Mouse (Mus musculus): ENCODE measurements at regions not wholly inside any gene's neighbourhood (a gene's known extent, or its start where the extent isn't known, plus 50 kb on each side); places are given as distances from the start of the nearest gene placed in this dataset.
A peak's percentile ranks its signal among the peaks of the same experiment; 100 is the strongest.
"Not testable (repeated sequence)": the region's sequence is repeated elsewhere in the genome, so short reads cannot be mapped to it uniquely, and the experiment has no call there.

DNA sequence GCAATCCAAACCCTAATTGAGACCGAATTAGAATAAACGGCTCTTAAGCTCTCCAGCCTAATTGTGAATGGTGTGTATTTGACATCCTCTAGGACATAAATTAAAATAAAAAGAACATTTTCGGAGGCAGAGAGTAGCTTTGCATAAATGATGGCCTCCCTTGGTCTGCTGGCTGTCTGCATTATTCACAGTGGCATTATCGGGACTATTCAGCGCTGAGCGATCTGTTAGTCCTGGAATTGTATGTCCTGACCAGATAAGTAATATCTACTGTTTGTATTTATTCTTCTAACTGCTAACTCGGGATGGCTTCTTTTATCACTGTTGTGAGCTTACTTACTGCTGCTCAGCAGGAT lies 299.6 kb downstream of the Chl1 start:
- DNase-seq: no peak

DNA sequence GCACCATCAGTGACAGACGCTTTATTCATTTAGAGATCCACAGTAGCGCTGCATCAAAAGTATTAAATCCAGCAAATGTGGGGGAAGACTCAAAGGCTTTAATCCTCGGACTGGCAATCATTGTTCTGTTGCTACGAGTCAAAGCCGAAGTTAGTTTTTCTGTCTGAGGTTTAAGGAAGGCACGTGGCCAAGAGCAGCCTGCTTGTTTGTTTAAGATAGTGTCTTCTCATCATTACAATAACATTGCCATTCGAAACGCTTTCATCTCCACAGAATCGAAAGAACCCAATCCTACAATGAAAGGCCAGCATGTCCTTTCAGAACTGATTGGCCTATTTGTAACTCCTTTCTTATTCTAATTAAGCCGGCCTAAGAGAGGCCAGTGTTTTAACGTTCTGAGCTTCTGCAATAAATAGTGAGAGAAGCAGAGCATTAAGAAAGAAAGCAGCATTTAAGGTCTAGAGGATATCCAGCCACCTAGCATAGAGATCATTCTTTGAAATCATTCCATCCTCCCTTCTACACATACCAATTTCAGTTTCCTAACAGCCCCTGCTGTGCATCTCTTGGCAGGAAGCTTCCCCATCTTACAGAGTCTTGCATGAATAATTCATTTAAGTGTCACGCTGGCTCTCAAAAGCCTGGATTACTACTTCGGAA lies 300.1 kb downstream of the Chl1 start:
- no peak for DNase-seq

DNA sequence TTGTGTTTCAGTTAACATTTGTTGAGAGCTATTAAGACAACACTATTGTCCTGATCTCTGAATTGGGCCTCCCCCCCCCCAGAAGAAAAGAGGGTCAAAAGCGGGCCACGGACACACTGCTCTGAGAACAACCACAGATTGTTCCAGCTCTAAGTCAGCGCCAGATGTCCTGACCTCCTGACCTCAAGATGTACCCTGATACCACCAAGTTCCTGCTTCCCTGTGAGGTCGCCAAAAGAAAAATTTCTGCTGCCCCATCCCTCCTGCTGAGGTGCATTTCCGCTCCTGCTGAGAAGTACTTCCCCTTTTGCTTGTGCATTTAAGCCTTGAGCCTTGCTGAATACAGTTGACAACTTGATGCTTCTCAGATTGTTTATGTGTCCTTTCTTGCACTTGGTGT lies 306.0 kb downstream of the Chl1 start:
- not testable (repeated sequence) for DNase-seq

DNA sequence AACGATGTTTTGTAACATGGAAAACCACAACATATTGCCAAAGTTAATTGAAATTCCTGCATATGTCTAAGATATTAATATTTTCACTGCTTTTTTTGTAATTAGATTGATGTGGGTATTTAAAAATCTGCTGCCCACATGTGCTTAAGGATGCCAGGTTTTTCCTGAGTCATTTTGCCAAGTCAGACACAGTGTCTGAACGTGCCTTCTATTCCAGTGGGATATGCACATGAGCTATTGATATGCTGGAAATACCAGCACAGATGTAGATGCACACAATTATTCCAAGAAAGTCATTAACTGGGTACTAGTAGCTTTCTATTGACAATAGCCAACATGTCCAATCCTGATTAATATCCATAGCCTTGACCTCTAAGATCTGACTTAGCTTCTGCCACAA lies 315.7 kb downstream of the Chl1 start:
- DNase-seq: no peak

DNA sequence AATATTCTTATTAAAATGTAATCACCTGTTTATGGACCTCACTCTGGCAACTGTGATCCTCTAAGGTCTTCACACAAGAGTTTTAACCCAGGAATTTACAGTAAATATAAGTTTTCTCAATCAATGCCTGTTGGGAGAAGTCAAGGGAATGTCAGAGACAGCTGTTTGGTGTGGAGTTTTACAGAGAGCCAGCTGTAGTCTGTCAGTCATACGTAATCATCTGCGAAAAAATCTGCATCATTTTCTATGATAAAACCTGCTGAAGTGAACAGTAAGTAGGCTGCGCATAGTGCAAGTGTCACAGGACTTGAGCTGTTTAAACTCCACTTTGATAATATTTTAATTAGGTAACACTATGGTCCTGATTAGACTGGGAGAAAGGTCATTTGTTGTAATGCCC lies 317.2 kb downstream of the Chl1 start:
- no peak for DNase-seq

DNA sequence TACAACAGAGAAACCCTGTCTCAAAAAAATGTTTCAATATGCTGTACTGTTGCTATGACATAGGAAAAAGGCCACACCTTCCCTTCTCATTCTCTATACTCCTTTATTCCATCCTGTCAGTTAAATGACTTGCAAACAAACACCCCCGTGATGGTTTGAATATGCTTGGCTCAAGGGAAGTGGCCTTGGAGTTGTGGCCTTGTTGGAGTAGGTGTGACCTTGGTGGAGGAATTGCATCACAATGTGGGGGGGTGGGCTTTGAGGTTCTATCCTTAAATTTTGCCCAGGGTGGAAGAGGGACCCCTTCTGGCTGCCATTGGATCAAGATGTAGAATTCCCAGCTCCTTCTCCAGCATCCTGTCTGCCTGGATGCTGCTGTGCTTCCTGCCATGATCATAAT lies 318.5 kb downstream of the Chl1 start:
- DNase-seq: no peak

DNA sequence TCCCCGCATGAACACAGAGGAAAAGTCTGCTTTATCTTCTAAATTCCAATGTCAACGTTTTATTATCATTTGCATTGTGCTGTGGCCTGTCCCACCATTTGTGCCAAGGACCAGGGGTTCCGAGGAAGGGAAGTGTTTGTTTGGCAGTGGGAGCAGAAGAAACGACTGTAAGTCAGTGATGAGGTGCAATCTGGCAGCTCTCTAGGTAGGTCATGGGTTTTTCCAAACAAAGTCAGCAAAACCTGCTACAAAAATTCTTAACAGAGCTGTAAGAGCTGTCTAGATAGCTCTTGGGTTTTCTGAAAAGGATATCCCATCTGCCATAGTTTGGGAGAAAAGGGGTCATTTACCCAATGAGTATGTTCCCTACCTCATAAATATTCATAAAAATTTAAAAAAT lies 321.9 kb downstream of the Chl1 start:
- no peak for DNase-seq

DNA sequence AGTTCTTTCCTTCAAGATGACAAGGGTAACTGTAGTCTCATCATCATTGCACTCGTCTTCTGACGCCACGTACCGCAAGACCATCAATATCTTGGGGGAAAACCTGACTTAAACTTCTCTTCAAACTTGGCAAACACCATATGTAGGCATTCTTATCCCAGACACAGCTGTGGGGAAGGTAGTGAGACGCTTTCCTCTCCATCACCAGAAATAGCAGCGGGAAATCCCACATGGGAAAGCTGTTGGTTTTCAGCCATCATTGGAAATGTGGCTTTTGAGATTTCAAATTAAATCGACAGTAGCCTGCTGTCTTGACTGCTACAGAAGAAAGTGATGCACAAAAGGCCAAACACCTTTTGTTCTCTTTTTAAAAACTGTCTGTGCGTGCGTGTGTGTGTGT lies 322.4 kb downstream of the Chl1 start:
- DNase-seq: no peak

DNA sequence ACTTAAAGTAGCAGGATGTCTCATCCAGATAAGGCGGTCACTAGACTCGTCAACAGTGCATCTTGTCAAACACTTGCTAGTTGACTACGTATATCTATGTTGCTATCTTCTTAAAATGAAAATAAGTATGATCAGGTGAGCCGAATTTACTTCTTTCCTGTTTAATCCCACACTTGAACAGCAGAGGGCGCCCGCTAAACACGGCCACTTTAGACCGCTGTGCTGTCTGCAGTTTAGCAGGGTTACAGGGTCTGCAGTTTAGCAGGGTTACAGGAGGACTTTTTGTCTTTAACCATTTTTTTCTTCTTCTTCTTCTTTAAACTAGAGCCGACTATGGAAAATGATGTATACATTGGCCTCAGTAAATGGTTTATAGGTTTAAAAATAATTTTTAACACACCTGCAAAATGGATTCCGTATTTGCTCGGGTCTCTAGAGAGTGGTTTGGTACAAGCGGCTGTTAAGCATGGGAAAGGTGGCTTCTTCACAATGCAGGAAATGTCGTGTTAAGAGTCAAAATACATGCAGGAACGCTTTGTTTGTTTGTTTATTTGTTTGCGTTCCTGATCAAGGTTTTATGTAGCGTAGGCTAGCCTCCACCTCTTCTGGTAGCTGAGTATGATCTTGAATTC lies 323.2 kb downstream of the Chl1 start:
- peak in 1 of 2 experiments; percentile 1 for DNase-seq

DNA sequence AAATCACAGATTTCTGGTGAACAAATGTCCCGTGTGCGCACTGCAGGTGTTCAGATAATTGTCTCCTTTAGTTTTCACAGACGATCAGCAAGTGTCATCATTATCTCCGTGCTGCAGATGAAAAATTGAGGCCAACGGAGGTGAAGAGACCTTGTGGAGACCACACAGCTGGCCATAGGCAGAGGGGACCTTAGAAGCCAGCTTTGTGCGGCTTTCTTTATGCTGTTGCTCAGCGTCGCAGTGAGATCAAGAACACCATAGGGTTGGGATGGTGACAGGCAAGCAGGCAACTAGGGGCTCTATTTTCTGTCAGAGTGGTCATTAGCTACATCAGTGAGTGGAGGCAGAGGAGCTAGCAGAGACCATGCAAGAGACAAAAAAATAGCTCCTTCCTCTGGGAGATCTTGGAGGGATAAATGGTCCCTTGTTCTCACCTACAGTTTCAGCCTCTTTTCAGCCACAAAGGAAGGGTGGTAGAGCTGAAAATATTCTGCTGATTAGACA lies 324.4 kb downstream of the Chl1 start:
- DNase-seq: no peak

DNA sequence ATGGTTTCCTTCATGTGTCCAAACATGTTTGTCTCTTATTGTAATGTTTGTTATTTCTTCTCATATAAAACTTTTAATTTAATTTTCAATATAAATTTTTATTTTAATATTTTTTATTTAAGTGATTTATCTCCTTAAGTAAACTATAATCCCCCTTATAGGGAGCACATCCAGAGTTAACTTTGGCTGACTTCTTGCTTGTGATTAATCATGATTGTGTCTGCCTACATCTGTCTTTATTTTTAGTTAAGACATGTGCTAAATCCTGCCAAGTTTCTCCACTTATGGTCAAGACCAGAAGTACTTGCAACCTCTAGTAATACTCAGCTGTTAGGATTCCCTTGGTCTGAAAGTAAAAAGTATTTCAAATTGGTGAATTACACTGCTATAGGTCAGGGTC lies 349.4 kb downstream of the Chl1 start:
- no peak for DNase-seq

DNA sequence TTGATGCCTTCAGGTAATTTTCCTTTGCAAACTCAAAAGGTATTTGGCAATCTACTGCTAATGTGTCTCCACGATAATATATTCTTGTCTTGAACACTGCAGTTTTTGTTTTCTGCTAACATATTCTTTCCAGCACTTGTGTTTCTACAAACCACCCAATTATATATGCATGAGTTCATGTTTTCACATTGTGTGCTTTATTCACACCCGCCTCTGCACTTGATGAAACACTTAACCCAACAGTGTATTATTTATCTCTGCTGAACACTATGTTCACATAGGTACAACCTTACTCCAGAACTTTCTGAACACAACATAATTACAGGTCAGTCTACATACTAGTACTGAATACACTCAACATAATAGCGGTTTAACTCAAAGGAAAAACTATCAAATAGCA lies 383.1 kb downstream of the Chl1 start:
- DNase-seq: no peak

DNA sequence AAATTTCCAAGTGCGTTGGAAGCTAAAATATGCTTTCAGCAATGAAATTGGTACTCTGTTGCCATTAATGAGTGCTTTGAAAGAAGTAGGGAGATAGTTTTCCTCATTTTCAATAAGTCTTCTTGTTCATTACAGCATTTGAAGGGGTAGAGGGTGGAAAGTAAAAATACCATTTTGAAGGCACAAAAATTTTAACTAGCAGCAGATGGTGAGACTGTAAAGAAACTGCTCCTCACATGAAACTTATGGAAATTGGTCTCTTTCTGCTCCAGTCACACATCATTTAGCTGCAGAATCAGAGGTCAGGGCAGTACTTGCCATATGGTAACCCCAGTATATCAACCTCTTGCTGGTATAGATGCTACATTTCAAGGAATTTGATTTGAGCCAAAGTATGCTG lies 414.1 kb downstream of the Chl1 start:
- DNase-seq: no peak

DNA sequence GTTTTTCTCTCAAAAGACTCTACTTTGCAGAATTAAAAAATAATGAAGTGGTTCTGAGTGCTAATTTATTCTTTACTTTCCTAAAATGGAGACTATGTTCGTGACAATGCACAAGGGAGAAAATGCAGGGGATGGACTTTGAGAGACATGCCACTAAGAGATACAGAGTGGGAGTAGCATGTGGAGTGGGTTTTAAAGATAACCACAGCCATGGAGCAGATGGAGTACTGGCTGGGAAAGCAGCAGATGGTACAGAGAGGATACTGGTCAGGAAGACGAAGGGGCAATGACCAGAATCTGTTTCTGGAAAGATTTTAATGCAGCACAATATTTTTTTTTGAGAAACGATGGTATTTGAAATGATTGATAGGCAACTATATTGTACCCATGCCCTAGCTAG lies 416.7 kb downstream of the Chl1 start:
- no peak for DNase-seq

DNA sequence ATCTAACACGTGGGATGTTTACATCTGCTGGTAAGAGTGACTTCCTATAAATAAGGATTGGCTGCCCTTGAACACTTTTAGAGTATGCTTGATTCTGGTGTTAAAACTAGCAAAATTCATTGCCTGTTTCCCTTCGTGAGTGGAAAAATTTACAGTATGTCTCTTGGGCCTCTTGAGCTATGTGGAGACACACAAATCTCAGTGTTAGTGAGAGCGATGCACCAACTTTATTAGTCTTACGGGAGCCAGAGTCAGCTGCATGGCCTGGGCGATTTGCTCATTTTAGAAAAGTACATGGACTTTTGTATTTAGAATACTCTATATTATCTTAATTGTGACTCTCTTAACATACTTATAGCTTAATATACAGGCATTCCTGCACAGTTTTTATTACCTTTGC lies 430.0 kb downstream of the Chl1 start:
- DNase-seq: no peak

DNA sequence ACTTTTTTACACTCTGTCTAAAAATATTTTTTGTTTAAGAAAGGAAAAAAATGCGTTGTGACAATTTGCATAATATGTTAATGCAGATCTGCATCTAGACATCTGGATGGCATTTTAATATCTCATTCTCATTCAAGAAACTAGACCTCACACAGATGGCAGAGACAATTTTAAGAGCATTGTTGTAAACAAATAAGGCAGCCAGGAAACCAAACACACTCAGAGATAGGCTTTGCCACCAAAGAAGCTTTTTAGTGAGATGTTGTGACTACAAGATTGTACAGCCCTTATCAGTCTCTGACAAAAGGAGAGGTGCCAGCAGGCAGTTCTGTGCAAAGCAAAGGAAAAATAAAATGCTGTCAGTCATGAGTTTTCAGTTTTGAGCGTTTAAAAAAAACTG lies 434.0 kb downstream of the Chl1 start:
- DNase-seq: no peak

DNA sequence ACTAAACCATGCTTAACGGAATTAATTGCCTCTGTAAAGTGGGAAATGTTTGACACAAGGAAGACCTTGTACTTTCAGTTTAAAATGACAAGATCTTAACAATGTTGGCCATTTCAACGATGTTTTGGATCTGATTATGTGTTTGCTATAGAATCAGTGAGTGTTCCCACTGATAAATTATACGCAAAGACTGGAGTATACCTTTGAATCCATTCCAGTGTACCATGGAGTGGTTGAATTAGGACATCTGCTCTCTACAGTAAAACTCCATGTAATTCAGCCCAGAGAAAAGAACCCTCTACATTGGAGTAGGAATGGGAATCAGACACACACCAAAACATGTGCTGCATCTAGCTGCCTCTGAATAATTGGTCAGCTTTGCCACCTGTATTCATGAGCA lies 437.1 kb downstream of the Chl1 start:
- no peak for DNase-seq

DNA sequence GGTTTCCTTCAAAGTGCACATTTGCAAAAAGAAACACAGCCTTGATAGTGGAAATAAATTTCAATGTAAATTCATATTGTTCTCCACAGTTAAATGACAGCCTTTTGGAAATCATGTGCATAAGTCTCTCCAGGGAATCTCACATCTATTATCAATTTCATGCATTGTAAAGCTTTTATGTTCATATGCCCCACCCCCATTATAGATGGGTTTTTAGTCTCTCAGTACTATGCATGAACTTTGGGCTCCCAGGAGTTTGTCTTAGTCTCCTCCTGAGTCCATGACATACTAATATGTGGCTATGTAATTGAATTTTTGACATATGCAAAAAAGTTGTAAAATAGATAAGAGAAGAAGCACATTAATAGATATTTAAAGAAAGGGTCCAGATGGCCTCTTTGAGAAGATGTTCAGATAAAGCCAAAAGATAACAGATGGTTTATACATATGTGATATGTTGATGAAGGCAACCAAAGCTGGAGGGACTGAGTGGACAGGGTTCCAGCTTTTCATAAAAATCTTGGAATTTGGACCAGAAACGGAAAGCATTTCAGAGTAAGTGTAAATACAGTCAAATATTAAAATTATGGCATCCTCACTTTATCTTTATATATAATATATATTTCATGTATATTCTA lies 442.9 kb downstream of the Chl1 start:
- no peak for DNase-seq

DNA sequence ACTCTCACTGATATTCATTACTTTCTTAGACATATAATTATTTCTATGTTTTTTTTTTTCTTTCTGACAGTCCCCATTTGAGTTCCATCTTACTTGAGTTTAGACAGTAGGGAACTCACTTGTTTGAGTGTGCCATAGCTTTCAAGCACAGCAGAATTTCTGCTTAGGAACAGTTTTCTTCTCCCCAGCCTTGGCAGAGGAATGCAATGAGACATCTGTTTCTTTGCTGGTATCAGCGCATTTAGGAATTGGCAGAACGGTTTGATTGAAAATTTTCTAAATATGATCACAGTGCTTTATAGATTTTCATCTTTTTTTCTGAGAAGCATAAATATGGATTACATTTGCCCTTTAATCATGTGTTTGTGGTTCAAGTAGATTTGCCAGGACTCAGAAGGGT lies 448.6 kb downstream of the Chl1 start:
- DNase-seq: no peak

DNA sequence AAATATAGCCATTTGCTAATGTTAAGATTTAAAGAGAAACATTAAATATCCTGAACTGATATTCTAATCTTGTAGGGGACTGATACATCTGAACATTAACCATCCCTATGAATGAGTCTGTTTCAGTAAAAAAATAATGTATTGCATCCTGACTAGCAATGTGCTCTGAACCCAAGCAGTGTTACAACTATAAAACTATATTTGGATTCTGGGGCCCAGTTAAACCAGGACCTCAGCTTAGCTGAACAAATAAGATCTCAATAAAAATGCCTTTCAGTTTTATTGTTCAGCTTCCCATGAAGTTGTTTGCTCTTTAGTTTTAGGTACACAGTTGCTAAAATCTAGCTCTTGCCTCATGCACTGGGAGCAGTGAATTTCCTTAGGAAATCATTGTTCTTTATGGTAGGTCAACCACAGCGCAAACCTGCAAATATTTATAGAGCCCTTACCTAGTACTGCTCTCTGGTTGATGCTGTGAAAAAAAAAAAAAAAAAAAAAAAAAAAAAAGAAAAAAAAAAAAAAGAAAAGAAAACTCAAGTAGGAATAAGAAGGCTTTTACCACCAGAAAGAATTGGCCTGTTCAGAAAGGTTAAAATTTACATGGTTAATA lies 457.5 kb downstream of the Chl1 start:
- no peak for DNase-seq

DNA sequence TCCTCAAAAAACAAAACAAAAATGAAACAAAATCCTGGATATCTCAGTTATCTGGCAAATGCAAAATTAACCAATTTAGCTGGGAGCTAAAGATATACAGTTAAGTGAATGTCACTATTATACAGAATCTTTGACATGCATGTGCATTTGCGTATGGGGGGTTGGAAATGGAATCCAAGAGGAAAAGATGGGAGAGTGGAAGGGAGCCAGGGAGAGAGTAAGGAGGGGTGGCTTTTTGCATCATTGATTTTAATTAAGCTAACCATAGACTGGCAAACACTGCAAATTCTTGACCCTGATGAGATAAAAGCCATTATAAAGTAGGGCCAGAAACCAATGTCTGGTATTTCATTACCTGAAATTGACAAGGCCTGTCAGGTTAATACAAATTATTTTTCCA lies 488.8 kb downstream of the Chl1 start:
- DNase-seq: no peak

DNA sequence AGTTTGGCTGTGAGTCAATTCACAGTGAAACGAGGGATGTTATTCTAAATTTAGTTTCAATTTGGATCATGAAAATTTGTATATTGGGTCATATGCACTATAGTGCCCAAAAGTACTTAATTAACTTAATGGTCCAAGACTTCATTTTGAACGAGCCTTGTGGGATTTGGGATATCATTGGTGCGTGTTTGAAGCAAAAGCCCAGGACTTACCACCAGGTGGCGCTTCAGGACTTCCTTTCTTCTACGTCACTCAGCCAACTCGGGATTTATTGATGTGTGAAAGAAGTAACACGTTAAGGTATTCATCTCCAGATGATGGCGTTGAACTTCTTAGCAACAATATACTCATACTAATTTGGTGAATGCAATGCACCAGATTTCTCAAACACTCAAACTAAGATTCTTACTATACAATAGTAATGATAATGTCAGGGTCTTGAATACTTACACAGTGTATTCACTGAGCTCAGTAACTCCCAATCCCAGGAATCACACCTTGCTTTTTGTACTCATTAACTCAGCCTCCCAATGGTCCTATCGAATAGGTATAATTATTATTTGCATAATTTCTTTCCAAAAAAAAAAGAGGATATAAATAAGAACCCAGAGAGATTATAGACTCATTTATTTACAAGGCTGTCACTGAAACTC lies 464.0 kb upstream of the Cntn6 start:
- DNase-seq: peak in 1 of 2 experiments; percentile 1

DNA sequence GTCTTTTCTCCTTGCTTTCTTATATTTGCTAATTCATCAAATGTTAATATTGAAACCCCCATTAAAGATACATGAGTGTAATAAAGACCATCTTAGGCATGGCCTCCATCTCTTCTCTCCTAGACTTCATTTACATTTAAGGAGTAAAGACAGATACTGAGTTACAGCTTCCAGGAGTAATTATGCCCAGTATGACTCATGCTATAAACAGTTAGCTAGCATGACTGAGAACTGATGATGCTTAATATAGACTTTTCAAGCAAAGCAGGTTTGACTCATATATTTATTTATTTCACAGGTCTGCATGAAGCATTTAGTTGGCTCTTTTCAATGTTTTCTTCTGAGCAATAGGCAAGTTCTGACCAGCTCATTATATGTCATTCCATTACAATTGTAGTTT lies 453.7 kb upstream of the Cntn6 start:
- DNase-seq: no peak

DNA sequence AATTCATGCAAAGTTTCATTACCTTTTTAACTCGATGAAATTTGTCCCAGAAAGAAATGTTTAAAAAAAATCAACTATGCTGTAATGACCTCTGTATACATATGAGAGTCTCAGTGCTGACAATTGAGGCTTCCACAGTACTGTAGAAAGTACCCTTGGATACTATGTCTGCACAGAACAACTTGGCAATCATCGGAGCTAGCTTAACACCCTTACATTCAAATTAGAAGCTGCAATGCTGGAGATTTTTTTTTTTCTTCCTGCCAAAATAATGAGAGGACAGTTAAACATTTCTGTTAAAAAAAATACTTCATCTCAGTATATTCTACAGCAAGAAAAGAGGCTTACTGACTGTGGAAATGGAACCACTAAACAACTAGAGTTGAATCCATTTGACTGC lies 452.1 kb upstream of the Cntn6 start:
- DNase-seq: no peak
